Mouse (Mus musculus): ENCODE data around the gene Evx2. TPM values are rescaled to one million over a fixed set of nuclear protein-coding genes. Genes with fewer than 3 reads are reported as not detected.

The Evx2 gene
- polyA plus RNA-seq, 1 experiment from 2014 or later: not detected

- Histone ChIP-seq H3K27me3 (ENCODE audit: control insufficient read depth, insufficient read depth, low read length) (peaks cover 96% of the 10 kb centered on the region), H3K4me2 (no peak overlapping the region), H3K9me3 (replicated peaks; ENCODE audit: control insufficient read depth, low read length) (no peaks in the 10 kb centered on the region), H3K9ac (ENCODE audit: low read depth, low read length) (no peak overlapping the region), H3K27ac (ENCODE audit: low read depth, low read length) (no peak overlapping the region), H3K4me1 (ENCODE audit: control insufficient read depth, insufficient read depth, low read length) (no peaks in the 10 kb centered on the region), H3K36me3 (ENCODE audit: control insufficient read depth, insufficient read depth, low read length) (no peaks in the 10 kb centered on the region), H3K4me3 (ENCODE audit: low read depth, low read length) (no peak overlapping the region)
- ATAC-seq (replicated peaks; ENCODE audit: insufficient number of reproducible peaks, low FRiP score, low TSS enrichment): no peak
- WGBS (ENCODE audit: insufficient replicate concordance): 13% methylated on average over 4 of the region's 4 CpGs
Measured at GRCm38 (mm10) chr2:74685059-74685603, 25.8 kb upstream of the Evx2 start.

GRCm38 (mm10) chr2:74684106-74684505 is 24.7 kb upstream of the Evx2 start:
- no peak overlapping the region for H3K4me3 ChIP-seq (ENCODE audit: low read depth, low read length)
- H3K36me3 ChIP-seq (ENCODE audit: control insufficient read depth, insufficient read depth, low read length): no peaks in the 10 kb centered on the region
- 3% methylated on average over 12 of the region's 12 CpGs for WGBS (ENCODE audit: insufficient replicate concordance)
- H3K9me3 ChIP-seq (replicated peaks; ENCODE audit: control insufficient read depth, low read length): no peaks in the 10 kb centered on the region
- H3K4me2 ChIP-seq: no peak overlapping the region
- no peak overlapping the region for H3K9ac ChIP-seq (ENCODE audit: low read depth, low read length)
- H3K27ac ChIP-seq (ENCODE audit: low read depth, low read length): no peak overlapping the region
- no peaks in the 10 kb centered on the region for H3K4me1 ChIP-seq (ENCODE audit: control insufficient read depth, insufficient read depth, low read length)
- ATAC-seq (replicated peaks; ENCODE audit: insufficient number of reproducible peaks, low FRiP score, low TSS enrichment): no peak
- H3K27me3 ChIP-seq (ENCODE audit: control insufficient read depth, insufficient read depth, low read length): peaks cover 96% of the 10 kb centered on the region

- Histone ChIP-seq H3K4me3 (ENCODE audit: low read depth, low read length) (no peak overlapping the region), H3K27me3 (ENCODE audit: control insufficient read depth, insufficient read depth, low read length) (peaks cover 96% of the 10 kb centered on the region), H3K9ac (ENCODE audit: low read depth, low read length) (no peak overlapping the region), H3K27ac (ENCODE audit: low read depth, low read length) (no peak overlapping the region), H3K36me3 (ENCODE audit: control insufficient read depth, insufficient read depth, low read length) (no peaks in the 10 kb centered on the region), H3K4me2 (no peak overlapping the region), H3K4me1 (ENCODE audit: control insufficient read depth, insufficient read depth, low read length) (no peaks in the 10 kb centered on the region), H3K9me3 (replicated peaks; ENCODE audit: control insufficient read depth, low read length) (no peaks in the 10 kb centered on the region)
- ATAC-seq (replicated peaks; ENCODE audit: insufficient number of reproducible peaks, low FRiP score, low TSS enrichment): no peak
- WGBS (ENCODE audit: insufficient replicate concordance): under 1% methylated on average over 18 of the region's 18 CpGs
Measured at GRCm38 (mm10) chr2:74683471-74683951, 24.2 kb upstream of the Evx2 start.

- no peak for ATAC-seq (replicated peaks; ENCODE audit: insufficient number of reproducible peaks, low FRiP score, low TSS enrichment)
- H3K4me1 ChIP-seq (ENCODE audit: control insufficient read depth, insufficient read depth, low read length): no peaks in the 10 kb centered on the region
- H3K9ac ChIP-seq (ENCODE audit: low read depth, low read length): no peak overlapping the region
- H3K36me3 ChIP-seq (ENCODE audit: control insufficient read depth, insufficient read depth, low read length): no peaks in the 10 kb centered on the region
- H3K27ac ChIP-seq (ENCODE audit: low read depth, low read length): no peak overlapping the region
- H3K9me3 ChIP-seq (replicated peaks; ENCODE audit: control insufficient read depth, low read length): no peaks in the 10 kb centered on the region
- H3K27me3 ChIP-seq (ENCODE audit: control insufficient read depth, insufficient read depth, low read length): peaks cover 94% of the 10 kb centered on the region
- peak overlapping the region; percentile 49 for H3K4me2 ChIP-seq
- H3K4me3 ChIP-seq (ENCODE audit: low read depth, low read length): peak overlapping the region; percentile 30
- under 1% methylated on average over 45 of the region's 51 CpGs for WGBS (ENCODE audit: insufficient replicate concordance)
Measured at GRCm38 (mm10) chr2:74682796-74683195, 23.4 kb upstream of the Evx2 start.

- peaks cover 93% of the 10 kb centered on the region for H3K27me3 ChIP-seq (ENCODE audit: control insufficient read depth, insufficient read depth, low read length)
- H3K4me1 ChIP-seq (ENCODE audit: control insufficient read depth, insufficient read depth, low read length): no peaks in the 10 kb centered on the region
Measured at GRCm38 (mm10) chr2:74681594-74682531, 22.5 kb upstream of the Evx2 start.

GRCm38 (mm10) chr2:74680561-74681398 is 21.4 kb upstream of the Evx2 start:
- Histone ChIP-seq H3K9ac (ENCODE audit: low read depth, low read length) (no peak overlapping the region), H3K9me3 (replicated peaks; ENCODE audit: control insufficient read depth, low read length) (no peaks in the 10 kb centered on the region), H3K4me1 (ENCODE audit: control insufficient read depth, insufficient read depth, low read length) (no peaks in the 10 kb centered on the region), H3K4me3 (ENCODE audit: low read depth, low read length) (no peak overlapping the region), H3K27ac (ENCODE audit: low read depth, low read length) (no peak overlapping the region), H3K36me3 (ENCODE audit: control insufficient read depth, insufficient read depth, low read length) (no peaks in the 10 kb centered on the region), H3K27me3 (ENCODE audit: control insufficient read depth, insufficient read depth, low read length) (peaks cover 96% of the 10 kb centered on the region), H3K4me2 (no peak overlapping the region)
- WGBS (ENCODE audit: insufficient replicate concordance): 2% methylated on average over 21 of the region's 21 CpGs
- no peak for ATAC-seq (replicated peaks; ENCODE audit: insufficient number of reproducible peaks, low FRiP score, low TSS enrichment)

More at GRCm38 (mm10) chr2:74681594-74682531, 22.5 kb upstream of the Evx2 start:
- Histone ChIP-seq H3K4me3 (ENCODE audit: low read depth, low read length) (peak overlapping the region; percentile 30), H3K9me3 (replicated peaks; ENCODE audit: control insufficient read depth, low read length) (no peaks in the 10 kb centered on the region), H3K27ac (ENCODE audit: low read depth, low read length) (no peak overlapping the region), H3K9ac (ENCODE audit: low read depth, low read length) (no peak overlapping the region), H3K4me2 (peak overlapping the region; percentile 49), H3K36me3 (ENCODE audit: control insufficient read depth, insufficient read depth, low read length) (no peaks in the 10 kb centered on the region)
- ATAC-seq (replicated peaks; ENCODE audit: insufficient number of reproducible peaks, low FRiP score, low TSS enrichment): no peak
- under 1% methylated on average over 76 of the region's 78 CpGs for WGBS (ENCODE audit: insufficient replicate concordance)

GRCm38 (mm10) chr2:74679980-74680379 is 20.6 kb upstream of the Evx2 start:
- Histone ChIP-seq H3K27ac (ENCODE audit: low read depth, low read length) (no peak overlapping the region), H3K9me3 (replicated peaks; ENCODE audit: control insufficient read depth, low read length) (no peaks in the 10 kb centered on the region), H3K9ac (ENCODE audit: low read depth, low read length) (no peak overlapping the region), H3K27me3 (ENCODE audit: control insufficient read depth, insufficient read depth, low read length) (peaks cover 97% of the 10 kb centered on the region), H3K36me3 (ENCODE audit: control insufficient read depth, insufficient read depth, low read length) (no peaks in the 10 kb centered on the region), H3K4me2 (no peak overlapping the region; the same call in 1 of the 2 replicates), H3K4me1 (ENCODE audit: control insufficient read depth, insufficient read depth, low read length) (no peaks in the 10 kb centered on the region), H3K4me3 (ENCODE audit: low read depth, low read length) (no peak overlapping the region)
- 1% methylated on average over 22 of the region's 23 CpGs for WGBS (ENCODE audit: insufficient replicate concordance)
- no peak for ATAC-seq (replicated peaks; ENCODE audit: insufficient number of reproducible peaks, low FRiP score, low TSS enrichment)

- 1% methylated on average over 26 of the region's 26 CpGs for WGBS (ENCODE audit: insufficient replicate concordance)
- Histone ChIP-seq H3K4me2 (no peak overlapping the region; the same call in 1 of the 2 replicates), H3K27ac (ENCODE audit: low read depth, low read length) (no peak overlapping the region)
Measured at GRCm38 (mm10) chr2:74679596-74679971, 20.2 kb upstream of the Evx2 start.

More at GRCm38 (mm10) chr2:74679596-74679971, 20.2 kb upstream of the Evx2 start:
- no peak overlapping the region for H3K9ac ChIP-seq (ENCODE audit: low read depth, low read length)
- H3K4me3 ChIP-seq (ENCODE audit: low read depth, low read length): no peak overlapping the region
- H3K9me3 ChIP-seq (replicated peaks; ENCODE audit: control insufficient read depth, low read length): no peaks in the 10 kb centered on the region
- H3K4me1 ChIP-seq (ENCODE audit: control insufficient read depth, insufficient read depth, low read length): no peaks in the 10 kb centered on the region
- ATAC-seq (replicated peaks; ENCODE audit: insufficient number of reproducible peaks, low FRiP score, low TSS enrichment): no peak
- H3K36me3 ChIP-seq (ENCODE audit: control insufficient read depth, insufficient read depth, low read length): no peaks in the 10 kb centered on the region
- H3K27me3 ChIP-seq (ENCODE audit: control insufficient read depth, insufficient read depth, low read length): peaks cover 97% of the 10 kb centered on the region
